Mouse (Mus musculus) heart, adult 2 months (tissue): ENCODE data around the gene Slfn1.

Experiments used
- CTCF ChIP-seq: fragments of 200-600 bp; IDR thresholded peaks from 2 replicates; pipeline ENCODE4 v1.8.1; 2022; ENCODE audit warnings: antibody characterized with exemption, mild to moderate bottlenecking, moderate library complexity
- EP300 ChIP-seq: fragments of 200-500 bp; IDR thresholded peaks from 2 replicates; pipeline ENCODE4 v1.6.1; 2011; ENCODE audit warnings: low read depth, low read length, control low read depth; ENCODE audit not compliant: insufficient read depth
- POLR2A ChIP-seq: fragments of 200-500 bp; IDR thresholded peaks from 2 replicates; pipeline ENCODE4 v1.6.1; 2011; ENCODE audit warnings: mild to moderate bottlenecking, low read depth, low read length, control low read depth; ENCODE audit not compliant: insufficient read depth

DNA sequence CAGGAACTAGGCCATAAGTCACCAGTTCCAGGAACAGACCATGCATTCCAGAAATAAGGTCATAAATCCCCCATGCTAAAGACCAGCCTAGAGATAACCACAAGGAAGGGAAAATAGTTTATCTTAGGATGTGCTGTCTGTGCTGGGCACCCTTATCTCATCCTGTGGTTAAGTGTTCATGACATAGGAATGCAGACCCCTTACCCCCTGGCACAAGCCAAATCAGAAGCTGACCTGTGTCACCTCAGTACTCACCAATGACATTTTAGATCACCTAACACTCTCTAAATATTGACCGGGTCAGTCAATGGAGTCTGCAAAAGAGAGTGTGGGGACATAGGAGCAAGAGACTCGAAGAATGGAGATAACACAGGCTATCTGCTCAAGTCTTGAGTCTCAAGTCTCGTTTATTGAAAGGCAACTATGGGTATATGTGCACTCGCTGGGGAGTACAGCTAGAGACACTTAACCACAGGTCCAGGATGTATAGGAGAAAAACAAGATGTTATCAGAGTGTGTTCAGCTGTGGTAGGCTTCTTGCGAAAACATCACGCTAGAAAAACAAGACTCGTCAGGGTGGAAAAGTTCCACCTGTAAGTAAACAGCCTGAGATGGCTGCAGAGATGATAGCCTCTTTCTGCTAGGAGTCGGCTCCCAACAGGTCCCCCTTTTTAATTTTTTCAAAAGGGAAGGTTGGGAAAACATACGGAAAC lies 37.0 kb upstream of the Slfn1 start:
- TF ChIP-seq POLR2A (no peak), CTCF (no peak), EP300 (no peak)
